In the genomic region with DNA sequence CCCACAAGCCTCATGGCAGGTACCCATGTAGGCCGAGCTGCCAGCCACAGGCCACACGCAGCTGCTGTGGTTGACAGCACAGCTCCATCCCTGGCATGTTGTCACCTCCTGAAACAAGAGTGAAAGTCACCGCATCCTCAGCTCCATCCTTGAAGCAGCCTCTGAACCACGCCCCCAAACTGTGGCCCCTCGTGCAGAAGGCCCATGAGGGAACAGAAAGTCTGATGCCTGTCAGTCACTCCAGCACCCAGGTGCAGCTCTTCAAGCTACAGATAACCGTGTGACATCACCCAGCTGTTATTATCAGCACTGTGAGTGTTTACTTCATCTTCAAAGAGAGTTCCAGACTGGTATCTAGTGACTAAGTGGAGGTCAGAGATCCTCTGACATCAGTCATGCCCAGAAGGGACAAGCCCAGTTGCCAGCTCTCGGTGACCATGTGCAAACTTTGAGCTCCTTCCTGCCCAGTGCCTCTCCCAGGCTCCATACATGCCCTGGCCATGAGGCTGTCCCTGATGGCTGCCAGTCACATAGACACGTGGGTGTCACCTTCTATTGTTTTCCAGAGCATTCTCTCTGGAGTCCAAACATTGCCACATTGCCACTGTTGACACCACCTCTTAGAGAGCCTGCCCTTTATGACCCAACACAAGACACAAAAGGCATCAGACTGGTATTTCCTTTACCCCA, we compare ENCODE assay signal across 9 mouse cellular contexts.
DNase-seq lines count a peak whose midpoint lies in the region; ATAC-seq and TF ChIP-seq lines count a peak whose summit lies in the region.
"Had no signal": no experiment of that assay in that cellular context is flagged by ENCODE, and none has a peak within 500 bp of the region (broad histone marks: within the 10 kb centered on the region; RNA-seq: fewer than 3 reads in every experiment).

No protein-coding gene starts in this region.

- no peak overlapping the region for H3K9ac ChIP-seq in heart, embryonic 13.5 days
- H3K9ac ChIP-seq in liver, embryonic 16.5 days (ENCODE audit: low read depth, low read length), result no peak overlapping the region
- no peak overlapping the region for H3K9ac ChIP-seq in midbrain, postnatal 0 days (replicated peaks; ENCODE audit: low read length, poor library complexity, severe bottlenecking)

- DNase-seq in heart, adult 8-10 months (ENCODE audit: low spot score), result no peak
- peak; percentile 95 for DNase-seq in splenic B cell, adult 2 months (ENCODE audit: low read depth, low spot score)
- no peak for DNase-seq in yolk sac, embryonic 10.5 days (ENCODE audit: low spot score)
- DNase-seq in midbrain, postnatal 0 days (ENCODE audit: low spot score), result no peak
- DNase-seq in layer of hippocampus, adult 9-10 months (ENCODE audit: low spot score), result no peak

- ATAC-seq in heart, embryonic 13.5 days (ENCODE audit: extremely low read depth, insufficient number of reproducible peaks, low FRiP score, low TSS enrichment), result no peak
- ATAC-seq in liver, embryonic 16.5 days (ENCODE audit: low read depth), result peak; percentile 50
- no peak for ATAC-seq in midbrain, postnatal 0 days (ENCODE audit: low FRiP score)
- ATAC-seq: Patski had no signal

- no peaks in the 10 kb centered on the region for H3K27me3 ChIP-seq in heart, embryonic 13.5 days (replicated peaks)
- no peaks in the 10 kb centered on the region for H3K27me3 ChIP-seq in liver, embryonic 16.5 days (ENCODE audit: control insufficient read depth, insufficient read depth, low read depth, low read length)
- H3K27me3 ChIP-seq in splenic B cell, adult 2 months (ENCODE audit: control insufficient read depth, insufficient read depth, low read length, poor library complexity, severe bottlenecking), result no peaks in the 10 kb centered on the region
- H3K27me3 ChIP-seq in midbrain, postnatal 0 days (ENCODE audit: insufficient read depth, low read length), result no peaks in the 10 kb centered on the region
- H3K27me3 ChIP-seq: Patski had no signal

- no peaks in the 10 kb centered on the region for H3K9me3 ChIP-seq in heart, embryonic 13.5 days
- no peaks in the 10 kb centered on the region for H3K9me3 ChIP-seq in liver, embryonic 16.5 days (replicated peaks; ENCODE audit: control insufficient read depth, low read length)
- no peaks in the 10 kb centered on the region for H3K9me3 ChIP-seq in midbrain, postnatal 0 days (ENCODE audit: low read length)

- H3K4me3 ChIP-seq in heart, embryonic 13.5 days, result no peak overlapping the region
- no peak overlapping the region for H3K4me3 ChIP-seq in brown adipose tissue, adult 24 weeks (ENCODE audit: insufficient read depth, low read depth, low read length)
- H3K4me3 ChIP-seq in liver, embryonic 16.5 days (ENCODE audit: low read depth, low read length), result no peak overlapping the region
- no peak overlapping the region for H3K4me3 ChIP-seq in midbrain, postnatal 0 days (ENCODE audit: low read depth, low read length)

- H3K4me1 ChIP-seq in heart, embryonic 13.5 days, result peaks cover 39% of the 10 kb centered on the region
- H3K4me1 ChIP-seq in brown adipose tissue, adult 24 weeks (ENCODE audit: control insufficient read depth, insufficient read depth, insufficient read length, low read length), result peaks cover 44% of the 10 kb centered on the region
- peaks cover 38% of the 10 kb centered on the region for H3K4me1 ChIP-seq in liver, embryonic 16.5 days (ENCODE audit: control insufficient read depth, low read depth, low read length)
- no peaks in the 10 kb centered on the region for H3K4me1 ChIP-seq in midbrain, postnatal 0 days (ENCODE audit: insufficient read depth, low read length)

- TF ChIP-seq CTCF in midbrain, postnatal 0 days (IDR thresholded peaks at IDR 0.05), result no peak

- H3K36me3 ChIP-seq in heart, embryonic 13.5 days, result no peaks in the 10 kb centered on the region
- H3K36me3 ChIP-seq in liver, embryonic 16.5 days (ENCODE audit: control insufficient read depth, insufficient read depth), result no peaks in the 10 kb centered on the region
- H3K36me3 ChIP-seq in splenic B cell, adult 2 months (ENCODE audit: control insufficient read depth, insufficient read depth, low read length, poor library complexity, severe bottlenecking), result no peaks in the 10 kb centered on the region
- H3K36me3 ChIP-seq in midbrain, postnatal 0 days (ENCODE audit: insufficient read depth, low read length), result no peaks in the 10 kb centered on the region

- H3K27ac ChIP-seq in heart, embryonic 13.5 days (replicated peaks), result peak overlapping the region; percentile 83
- peak overlapping the region; percentile 97 for H3K27ac ChIP-seq in brown adipose tissue, adult 24 weeks (replicated peaks; ENCODE audit: low read depth, low read length)
- H3K27ac ChIP-seq in liver, embryonic 16.5 days (ENCODE audit: low read length), result peak overlapping the region; percentile 62
- no peak overlapping the region for H3K27ac ChIP-seq in midbrain, postnatal 0 days (ENCODE audit: low read depth, low read length)

- no peak overlapping the region for H3K4me2 ChIP-seq in heart, embryonic 13.5 days
- no peak overlapping the region for H3K4me2 ChIP-seq in liver, embryonic 16.5 days (ENCODE audit: low read depth, low read length)
- H3K4me2 ChIP-seq in midbrain, postnatal 0 days (ENCODE audit: low read depth, low read length, poor library complexity, severe bottlenecking), result no peak overlapping the region

- WGBS in heart, embryonic 13.5 days, result 23% methylated on average over 8 of the region's 8 CpGs
- 20% methylated on average over 8 of the region's 8 CpGs for WGBS in liver, embryonic 16.5 days (ENCODE audit: insufficient replicate concordance)
- WGBS in midbrain, postnatal 0 days, result 82% methylated on average over 8 of the region's 8 CpGs
